Mouse (Mus musculus) naive thymus-derived CD4-positive, alpha-beta T cell, adult 5 months (primary cell): ENCODE data around the gene Irf1. TPM values are rescaled to one million over a fixed set of nuclear protein-coding genes. Genes with fewer than 3 reads are reported as not detected.

Source experiments
- polyA plus RNA-seq: library from polyadenylated mRNA; unstranded; fragments of 100-300 nt; shearing (Covaris generic); gene quantifications from one replicate; pipeline ENCODE4 v1.2.1, GENCODE M21; 2017

The Irf1 gene
- polyA plus RNA-seq = 501 TPM

DNA sequence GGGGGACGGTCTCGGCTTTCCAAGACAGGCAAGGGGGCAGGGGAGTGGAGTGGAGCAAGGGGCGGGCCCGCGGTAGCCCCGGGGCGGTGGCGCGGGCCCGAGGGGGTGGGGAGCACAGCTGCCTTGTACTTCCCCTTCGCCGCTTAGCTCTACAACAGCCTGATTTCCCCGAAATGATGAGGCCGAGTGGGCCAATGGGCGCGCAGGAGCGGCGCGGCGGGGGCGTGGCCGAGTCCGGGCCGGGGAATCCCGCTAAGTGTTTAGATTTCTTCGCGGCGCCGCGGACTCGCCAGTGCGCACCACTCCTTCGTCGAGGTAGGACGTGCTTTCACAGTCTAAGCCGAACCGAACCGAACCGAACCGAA lies at the start of gene Irf1:
TSS of gene Irf1 (plus strand) at position 255 of the 365 bp plus-strand sequence.

DNA sequence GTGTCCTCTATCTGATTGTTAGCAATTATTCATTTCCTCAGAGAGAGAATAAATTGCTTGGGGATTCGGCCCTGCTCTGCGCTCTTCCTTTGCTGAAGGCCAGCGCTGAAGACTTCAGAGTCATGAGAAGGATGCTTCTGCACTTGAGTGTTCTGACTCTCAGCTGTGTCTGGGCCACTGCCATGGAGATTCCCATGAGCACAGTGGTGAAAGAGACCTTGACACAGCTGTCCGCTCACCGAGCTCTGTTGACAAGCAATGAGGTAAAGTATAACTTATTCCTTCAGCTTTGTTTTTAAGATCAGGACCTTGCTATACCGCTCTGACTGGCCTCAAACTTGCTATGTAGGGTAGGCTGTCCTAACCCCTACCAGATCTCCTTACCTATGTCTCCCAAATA lies 49.1 kb upstream of the Irf1 start, which contains the start of gene Il5:
TSS of gene Il5 (plus strand) at position 80 of the 400 bp plus-strand sequence.

DNA sequence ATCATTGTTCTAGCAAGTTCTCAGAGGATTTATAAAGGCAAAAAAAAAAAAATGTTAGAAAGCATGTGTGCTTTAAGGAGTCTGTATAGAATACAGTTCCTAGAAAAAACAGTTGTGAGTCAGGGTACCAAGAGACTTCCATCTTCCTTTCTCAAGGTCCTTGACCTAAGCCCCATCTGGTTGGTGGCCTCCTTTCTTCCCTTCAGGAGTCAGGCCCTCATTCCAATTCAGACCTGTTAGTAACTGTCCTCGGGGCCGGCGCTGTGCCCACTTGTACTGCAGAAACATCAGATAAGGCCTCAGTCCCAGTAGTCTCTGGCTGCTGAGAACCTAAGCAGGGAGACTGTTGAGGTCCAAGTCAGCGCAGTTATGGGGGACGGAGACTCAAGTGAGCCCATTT lies 3.3 kb downstream of the Irf1 start, which contains the start of gene Gm17334:
TSS of gene Gm17334 (minus strand) at position 101 of the 400 bp plus-strand sequence.

Other genes starting within 250 kb of the Irf1 start
- gene Kif3a, start 202.6 kb upstream of the Irf1 start, polyA plus RNA-seq = 8.3 TPM
- gene Il4, start 151.3 kb upstream of the Irf1 start, polyA plus RNA-seq = not detected
- not detected for gene Il13, start 135.3 kb upstream of the Irf1 start, polyA plus RNA-seq
- 29.6 TPM for gene Rad50, start 62.7 kb upstream of the Irf1 start, polyA plus RNA-seq
- gene Il5, start 49.2 kb upstream of the Irf1 start, polyA plus RNA-seq = not detected
- 5.7 TPM for gene Gm17334, start 3.2 kb downstream of the Irf1 start, polyA plus RNA-seq
- 15.7 TPM for gene Gm12216, start 89.2 kb downstream of the Irf1 start, polyA plus RNA-seq
- 17.3 TPM for gene Slc22a5, start 121.6 kb downstream of the Irf1 start, polyA plus RNA-seq
- 0.47 TPM for gene Slc22a21, start 210.3 kb downstream of the Irf1 start, polyA plus RNA-seq